Mouse (Mus musculus): Measurements from ENCODE around the gene Nop14. TPM values are rescaled to one million over a fixed set of nuclear protein-coding genes. Genes with fewer than 3 reads are reported as not detected.

Nop14 gene
- polyA plus RNA-seq, 1 experiment from 2014 or later: 31.7 TPM

DNA sequence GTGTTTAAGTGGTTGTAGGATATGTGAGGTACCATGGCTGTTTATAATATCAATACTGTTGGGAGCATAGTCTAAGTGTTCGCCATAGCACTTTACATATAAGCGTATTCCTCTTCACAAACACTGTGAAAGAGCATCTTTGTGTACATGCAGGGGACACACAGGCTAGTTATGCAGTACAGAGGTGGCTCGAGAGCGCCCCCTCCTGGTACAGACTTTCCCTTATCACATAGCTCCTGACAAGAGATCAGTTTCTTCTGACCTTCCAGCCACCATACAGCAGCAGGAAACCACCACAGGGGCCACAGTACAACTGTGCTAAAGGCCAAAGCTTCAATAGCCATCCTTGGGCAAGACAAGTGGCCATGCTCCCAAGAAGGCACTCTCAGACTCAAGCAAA, 12.4 kb downstream of the Nop14 start:
- H3K4me1 ChIP-seq: no peaks in the 10 kb centered on the region
- peaks cover 100% of the 10 kb centered on the region for H3K36me3 ChIP-seq (replicated peaks)
- no peaks in the 10 kb centered on the region for H3K27me3 ChIP-seq (ENCODE audit: poor library complexity, severe bottlenecking)
- peak; percentile 69 for DNase-seq (ENCODE audit: extremely low spot score, low spot score)
- H3K9me3 ChIP-seq: no peaks in the 10 kb centered on the region
- WGBS: 48% methylated on average over 4 of the region's 4 CpGs
- H3K27ac ChIP-seq: no peak overlapping the region
- H3K4me3 ChIP-seq: no peak overlapping the region

DNA sequence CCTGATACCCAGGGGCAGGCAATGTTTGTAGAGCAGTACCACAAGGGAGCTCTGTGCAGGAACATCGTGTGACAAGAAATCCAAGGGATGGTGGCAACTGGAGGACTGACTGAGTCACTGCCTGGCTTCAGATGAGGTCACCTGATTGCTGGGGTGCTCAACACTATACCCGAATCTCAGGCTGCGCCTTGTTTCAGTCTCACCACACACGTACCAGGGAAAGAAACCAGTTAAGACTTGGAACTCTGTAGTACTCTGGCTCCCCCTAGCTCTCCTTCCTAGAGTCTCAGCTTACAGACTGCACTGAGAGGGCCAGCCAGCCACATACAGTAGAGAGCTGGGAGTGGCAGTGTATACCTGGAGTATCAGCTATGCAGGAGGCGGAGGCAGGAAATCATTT, 17.0 kb downstream of the Nop14 start:
- 80% methylated on average over 5 of the region's 5 CpGs for WGBS
- Histone ChIP-seq H3K4me3 (no peak overlapping the region), H3K36me3 (replicated peaks) (peaks cover 95% of the 10 kb centered on the region), H3K27ac (no peak overlapping the region), H3K27me3 (ENCODE audit: poor library complexity, severe bottlenecking) (no peaks in the 10 kb centered on the region), H3K9me3 (no peaks in the 10 kb centered on the region), H3K4me1 (no peaks in the 10 kb centered on the region)
- DNase-seq (ENCODE audit: extremely low spot score, low spot score): no peak

DNA sequence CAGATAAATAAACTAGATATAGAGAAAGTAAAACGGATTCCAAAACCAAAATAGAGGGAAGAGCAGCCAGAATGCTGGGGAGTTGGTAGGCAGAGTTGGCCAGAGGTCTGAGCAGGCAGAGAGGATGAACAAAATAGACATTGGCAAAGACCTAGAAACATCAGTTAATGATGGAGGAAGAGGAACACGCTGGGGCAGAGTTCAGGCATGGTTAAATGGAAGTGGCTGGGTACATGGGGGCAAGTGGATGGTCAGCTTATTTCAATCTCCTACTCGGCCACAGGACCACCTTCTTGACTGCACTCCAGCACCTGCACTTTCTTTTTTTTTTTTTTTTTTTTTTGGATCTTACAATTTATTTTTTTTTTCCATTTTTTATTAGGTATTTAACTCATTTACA, 18.0 kb downstream of the Nop14 start:
- Histone ChIP-seq H3K4me3 (no peak overlapping the region), H3K9me3 (no peaks in the 10 kb centered on the region), H3K36me3 (replicated peaks) (peaks cover 91% of the 10 kb centered on the region), H3K4me1 (peaks cover 9% of the 10 kb centered on the region), H3K27ac (no peak overlapping the region), H3K27me3 (ENCODE audit: poor library complexity, severe bottlenecking) (no peaks in the 10 kb centered on the region)
- no peak for DNase-seq (ENCODE audit: extremely low spot score, low spot score)
- 90% methylated on average over 3 of the region's 3 CpGs for WGBS

DNA sequence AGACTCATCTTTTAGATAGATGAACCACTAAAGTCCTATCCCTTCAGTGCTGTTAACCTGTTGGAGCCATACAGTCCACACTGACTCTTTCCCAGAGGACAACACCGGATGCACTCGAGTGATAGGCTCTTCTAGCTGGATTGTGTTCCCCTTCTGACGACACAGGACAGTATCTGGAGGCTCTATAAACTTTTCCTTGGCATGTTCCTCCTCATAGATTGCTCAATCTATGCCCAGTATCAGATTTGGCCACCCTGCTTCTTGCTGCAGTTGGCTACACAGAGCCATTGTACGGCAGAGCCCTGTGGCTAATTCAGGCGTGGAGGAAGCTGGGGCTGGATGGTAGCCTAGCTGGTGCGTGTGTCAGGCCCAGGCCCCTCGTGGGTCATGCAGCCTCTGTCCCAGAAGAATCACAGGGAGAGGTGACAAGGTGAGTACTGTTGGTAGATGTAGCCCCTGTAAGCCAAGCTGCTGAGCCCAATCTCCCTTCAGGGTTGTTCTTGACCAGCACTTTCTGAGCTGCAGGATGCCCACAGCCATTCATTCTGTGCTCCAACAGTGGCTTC, 22.3 kb downstream of the Nop14 start:
- no peak for DNase-seq (ENCODE audit: extremely low spot score, low spot score)
- Histone ChIP-seq H3K4me3 (peak overlapping the region; percentile 65), H3K4me1 (peaks cover 31% of the 10 kb centered on the region), H3K27me3 (ENCODE audit: poor library complexity, severe bottlenecking) (no peaks in the 10 kb centered on the region), H3K36me3 (replicated peaks) (peaks cover 80% of the 10 kb centered on the region), H3K9me3 (no peaks in the 10 kb centered on the region), H3K27ac (peak overlapping the region; percentile 90; the same call in 1 of the 2 replicates)
- WGBS: 80% methylated on average over 7 of the region's 7 CpGs

DNA sequence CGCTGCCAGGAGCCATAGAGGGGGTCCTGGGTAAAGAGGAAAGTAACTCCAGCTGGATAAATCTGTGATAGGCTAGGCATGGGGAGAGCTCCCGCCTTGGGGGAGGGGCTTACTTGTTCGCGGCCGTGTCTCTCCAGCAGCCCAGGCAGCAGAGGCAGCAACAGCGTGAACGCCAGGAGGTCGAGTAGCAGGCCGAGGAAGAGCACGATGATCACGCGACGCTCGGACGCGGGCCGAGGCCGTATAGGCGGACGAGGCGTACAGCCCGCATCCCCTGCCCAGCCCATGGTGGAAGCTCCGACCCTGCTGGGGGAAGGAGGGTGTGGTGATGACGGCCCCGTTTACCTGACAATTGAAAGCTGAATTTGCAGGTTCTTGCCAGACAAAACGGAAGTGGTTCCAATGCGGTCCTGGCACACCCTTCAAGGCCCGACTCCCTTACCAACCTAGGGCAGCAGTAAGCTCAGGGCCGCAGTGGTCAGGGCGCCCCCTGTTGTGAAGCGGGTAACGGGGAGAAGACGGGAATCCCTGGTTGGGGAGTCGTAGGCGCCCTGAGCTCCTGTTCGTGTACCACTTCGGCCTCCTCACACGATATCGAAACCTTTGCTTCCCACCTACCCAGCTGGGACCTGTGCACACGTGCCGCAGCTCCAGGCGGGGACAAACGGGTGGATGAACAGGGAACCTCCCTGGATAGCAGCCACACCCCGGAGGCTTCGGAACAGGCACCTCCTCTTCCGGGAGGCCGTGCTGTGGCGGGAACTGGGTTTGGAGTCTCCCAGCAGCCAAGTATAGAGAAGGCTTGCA, 23.3 kb downstream of the Nop14 start, which contains the start of gene Mfsd10:
Gene Mfsd10 (minus strand): TSS at position 732 of the 807 bp plus-strand sequence.
- Histone ChIP-seq H3K4me3 (peak within 1 kb of the TSS; percentile 65), H3K9me3 (no peaks in the 10 kb centered on the region), H3K36me3 (replicated peaks) (peaks cover 85% of the 10 kb centered on the region), H3K4me1 (peaks cover 31% of the 10 kb centered on the region), H3K27ac (peak within 1 kb of the TSS; percentile 90), H3K27me3 (ENCODE audit: poor library complexity, severe bottlenecking) (no peaks in the 10 kb centered on the region)
- DNase-seq (ENCODE audit: extremely low spot score, low spot score): peak; percentile 78
- under 1% methylated on average over 48 of the region's 48 CpGs for WGBS

DNA sequence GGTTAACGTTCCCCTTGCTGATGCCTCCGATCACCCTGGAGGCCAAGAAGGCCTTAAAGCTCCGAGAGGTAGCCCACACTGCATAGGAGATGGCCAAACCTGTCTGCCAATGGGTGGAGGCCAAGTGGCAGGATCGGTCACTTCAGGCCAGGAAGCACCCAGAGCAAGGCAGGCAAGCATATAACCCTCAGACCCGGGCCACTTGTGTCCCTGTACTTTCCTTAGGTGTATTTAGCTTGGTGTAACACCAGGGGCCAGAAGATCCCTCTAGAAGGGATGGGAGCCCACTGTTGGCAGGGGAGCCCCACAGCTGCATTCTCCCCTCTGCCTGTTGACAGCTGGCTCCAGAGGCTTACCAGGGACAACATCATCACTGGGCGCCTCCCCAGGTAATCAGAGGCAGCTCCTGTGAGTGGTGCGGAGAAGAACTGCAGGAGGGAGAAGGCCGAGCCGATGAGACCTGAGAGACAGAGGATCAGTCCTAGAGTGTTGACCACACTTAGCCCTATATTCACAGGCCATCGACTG, 24.2 kb downstream of the Nop14 start:
- no peak for DNase-seq (ENCODE audit: extremely low spot score, low spot score)
- Histone ChIP-seq H3K36me3 (replicated peaks) (peaks cover 85% of the 10 kb centered on the region), H3K27me3 (ENCODE audit: poor library complexity, severe bottlenecking) (no peaks in the 10 kb centered on the region), H3K4me1 (peaks cover 31% of the 10 kb centered on the region), H3K9me3 (no peaks in the 10 kb centered on the region), H3K27ac (peak overlapping the region; percentile 90), H3K4me3 (peak overlapping the region; percentile 65)
- 64% methylated on average over 10 of the region's 10 CpGs for WGBS

DNA sequence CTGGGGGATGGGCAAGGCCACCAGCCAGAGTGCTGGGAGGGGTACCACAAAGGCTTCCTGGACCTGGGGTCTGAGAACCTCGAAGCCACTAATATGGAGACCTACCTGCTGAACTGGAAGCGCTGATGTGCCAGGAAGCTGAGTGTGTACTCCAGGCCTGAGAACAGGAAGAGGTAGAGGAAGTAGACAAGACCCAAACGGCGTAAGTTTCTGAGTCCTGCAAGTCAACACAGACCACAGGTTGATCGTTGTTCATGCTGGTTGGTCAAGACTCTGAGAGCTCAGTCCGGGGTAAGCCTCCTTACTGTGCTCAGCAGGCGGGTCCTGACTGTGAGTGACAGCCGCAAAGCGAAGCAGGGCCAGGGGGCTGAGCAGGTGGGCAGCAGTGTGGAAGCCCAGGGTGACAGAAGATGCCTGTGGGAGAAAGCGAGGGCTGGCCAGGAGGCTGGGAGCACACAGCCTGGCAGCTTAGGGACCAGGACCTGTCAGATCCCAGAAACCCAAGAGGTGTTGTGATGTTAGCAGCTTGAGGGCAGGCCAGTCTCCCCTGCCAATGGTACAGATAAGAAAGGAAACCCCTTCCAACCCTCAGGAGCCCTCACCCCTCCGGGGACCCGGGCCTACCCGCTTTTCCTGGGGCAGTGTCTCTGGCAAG, 25.1 kb downstream of the Nop14 start:
- H3K9me3 ChIP-seq: no peaks in the 10 kb centered on the region
- no peak overlapping the region; the same call in 1 of the 2 replicates for H3K27ac ChIP-seq
- H3K4me3 ChIP-seq: no peak overlapping the region
- H3K36me3 ChIP-seq (replicated peaks): peaks cover 85% of the 10 kb centered on the region
- no peaks in the 10 kb centered on the region for H3K27me3 ChIP-seq (ENCODE audit: poor library complexity, severe bottlenecking)
- DNase-seq (ENCODE audit: extremely low spot score, low spot score): no peak
- WGBS: 94% methylated on average over 13 of the region's 13 CpGs
- peaks cover 31% of the 10 kb centered on the region for H3K4me1 ChIP-seq

DNA sequence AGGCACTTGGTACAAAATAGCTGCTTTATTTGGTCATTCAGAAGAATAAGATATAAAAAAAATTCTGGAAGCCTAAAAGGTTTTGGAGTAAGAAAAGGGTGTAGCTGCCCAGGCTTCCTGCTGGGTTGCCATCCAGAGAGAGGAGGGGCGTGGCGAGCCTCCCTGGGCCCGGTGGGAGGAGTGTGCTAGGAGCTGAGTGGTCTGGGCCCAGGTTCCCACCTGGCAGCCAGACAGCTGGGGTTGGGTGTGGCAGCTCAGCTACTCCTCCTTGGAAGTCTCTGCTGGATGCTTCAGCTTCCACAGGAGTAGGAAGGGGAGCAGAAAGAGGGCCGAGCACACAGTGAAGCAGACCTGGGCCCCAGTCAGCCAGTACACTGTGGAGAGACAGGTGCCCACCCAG, 26.3 kb downstream of the Nop14 start:
- no peak overlapping the region for H3K4me3 ChIP-seq
- WGBS: 83% methylated on average over 4 of the region's 4 CpGs
- H3K9me3 ChIP-seq: no peaks in the 10 kb centered on the region
- peaks cover 31% of the 10 kb centered on the region for H3K4me1 ChIP-seq
- no peaks in the 10 kb centered on the region for H3K27me3 ChIP-seq (ENCODE audit: poor library complexity, severe bottlenecking)
- peaks cover 85% of the 10 kb centered on the region for H3K36me3 ChIP-seq (replicated peaks)
- no peak overlapping the region for H3K27ac ChIP-seq
- DNase-seq (ENCODE audit: extremely low spot score, low spot score): no peak

DNA sequence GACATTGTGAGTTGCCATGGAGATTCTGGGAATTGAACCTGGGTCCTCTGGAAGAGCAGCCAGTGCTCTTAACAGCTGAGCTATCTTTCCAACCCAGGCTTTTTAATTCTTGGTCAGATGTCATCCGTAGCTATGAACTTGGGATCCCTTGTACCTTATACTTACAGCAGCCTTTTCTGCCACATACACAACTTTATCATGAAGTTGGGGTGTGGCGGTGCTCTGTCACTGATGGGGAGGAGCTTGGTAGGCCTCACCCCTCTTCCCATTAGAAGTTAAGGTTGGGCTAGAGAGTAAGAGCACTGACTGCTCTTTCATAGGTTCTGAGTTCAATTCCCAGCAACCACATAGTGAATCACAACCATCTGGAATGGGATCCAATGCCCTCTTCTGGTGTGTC, 27.0 kb downstream of the Nop14 start:
- no peak overlapping the region for H3K27ac ChIP-seq
- no peak overlapping the region for H3K4me3 ChIP-seq
- 94% methylated on average over 2 of the region's 2 CpGs for WGBS
- H3K9me3 ChIP-seq: no peaks in the 10 kb centered on the region
- H3K4me1 ChIP-seq: peaks cover 31% of the 10 kb centered on the region
- DNase-seq (ENCODE audit: extremely low spot score, low spot score): no peak
- H3K27me3 ChIP-seq (ENCODE audit: poor library complexity, severe bottlenecking): no peaks in the 10 kb centered on the region
- H3K36me3 ChIP-seq (replicated peaks): peaks cover 85% of the 10 kb centered on the region

DNA sequence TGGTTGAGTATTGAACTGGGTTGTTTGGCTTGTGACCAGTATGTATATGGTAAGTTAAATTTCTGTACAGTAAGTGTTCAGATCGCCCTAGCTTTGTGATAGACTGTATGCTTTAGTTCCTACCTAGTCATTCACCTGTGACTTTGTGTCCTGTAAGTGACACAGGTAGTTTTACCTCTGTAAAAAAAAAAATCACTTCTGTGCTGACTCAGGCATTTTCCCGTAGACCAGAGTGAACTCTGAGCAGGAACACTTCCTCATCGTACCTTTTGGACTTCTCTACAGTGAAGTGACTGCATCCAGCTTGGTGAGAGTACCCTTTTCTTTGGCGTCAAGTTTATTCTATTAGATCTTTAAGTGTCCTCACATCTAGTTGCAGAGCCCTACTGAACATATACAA, 50.0 kb downstream of the Nop14 start:
- 96% methylated on average over 4 of the region's 4 CpGs for WGBS
- H3K36me3 ChIP-seq (replicated peaks): peaks cover 88% of the 10 kb centered on the region
- H3K9me3 ChIP-seq: no peaks in the 10 kb centered on the region

DNA sequence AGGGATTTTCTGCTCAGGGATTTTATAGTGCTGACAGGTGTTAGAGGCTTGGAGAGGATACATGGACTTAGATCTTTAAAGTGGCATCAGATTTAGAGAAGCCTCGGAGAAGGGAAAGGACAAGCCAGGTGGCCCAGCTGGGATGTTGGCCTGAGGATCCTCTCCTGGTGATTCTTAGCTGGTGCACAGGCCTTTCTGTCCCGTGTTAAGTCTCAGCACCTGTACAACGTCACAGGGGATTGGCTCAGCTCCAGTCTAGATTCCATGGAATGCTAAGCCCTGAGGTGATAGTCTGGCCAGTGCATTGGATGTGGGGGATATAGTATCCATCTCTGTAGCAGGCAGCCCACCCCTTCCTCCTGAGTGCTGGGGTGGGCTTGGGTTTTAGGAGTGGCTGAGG, 51.7 kb downstream of the Nop14 start:
- no peaks in the 10 kb centered on the region for H3K4me1 ChIP-seq
- peaks cover 78% of the 10 kb centered on the region for H3K36me3 ChIP-seq (replicated peaks)
- no peaks in the 10 kb centered on the region for H3K27me3 ChIP-seq (ENCODE audit: poor library complexity, severe bottlenecking)
- H3K9me3 ChIP-seq: no peaks in the 10 kb centered on the region
- no peak overlapping the region for H3K27ac ChIP-seq
- WGBS: 86% methylated on average over 3 of the region's 3 CpGs
- no peak overlapping the region for H3K4me3 ChIP-seq
- DNase-seq (ENCODE audit: extremely low spot score, low spot score): no peak

More for the DNA sequence above, 50.0 kb downstream of the Nop14 start:
- Histone ChIP-seq H3K4me3 (no peak overlapping the region), H3K27me3 (ENCODE audit: poor library complexity, severe bottlenecking) (no peaks in the 10 kb centered on the region), H3K4me1 (no peaks in the 10 kb centered on the region), H3K27ac (no peak overlapping the region)
- no peak for DNase-seq (ENCODE audit: extremely low spot score, low spot score)

DNA sequence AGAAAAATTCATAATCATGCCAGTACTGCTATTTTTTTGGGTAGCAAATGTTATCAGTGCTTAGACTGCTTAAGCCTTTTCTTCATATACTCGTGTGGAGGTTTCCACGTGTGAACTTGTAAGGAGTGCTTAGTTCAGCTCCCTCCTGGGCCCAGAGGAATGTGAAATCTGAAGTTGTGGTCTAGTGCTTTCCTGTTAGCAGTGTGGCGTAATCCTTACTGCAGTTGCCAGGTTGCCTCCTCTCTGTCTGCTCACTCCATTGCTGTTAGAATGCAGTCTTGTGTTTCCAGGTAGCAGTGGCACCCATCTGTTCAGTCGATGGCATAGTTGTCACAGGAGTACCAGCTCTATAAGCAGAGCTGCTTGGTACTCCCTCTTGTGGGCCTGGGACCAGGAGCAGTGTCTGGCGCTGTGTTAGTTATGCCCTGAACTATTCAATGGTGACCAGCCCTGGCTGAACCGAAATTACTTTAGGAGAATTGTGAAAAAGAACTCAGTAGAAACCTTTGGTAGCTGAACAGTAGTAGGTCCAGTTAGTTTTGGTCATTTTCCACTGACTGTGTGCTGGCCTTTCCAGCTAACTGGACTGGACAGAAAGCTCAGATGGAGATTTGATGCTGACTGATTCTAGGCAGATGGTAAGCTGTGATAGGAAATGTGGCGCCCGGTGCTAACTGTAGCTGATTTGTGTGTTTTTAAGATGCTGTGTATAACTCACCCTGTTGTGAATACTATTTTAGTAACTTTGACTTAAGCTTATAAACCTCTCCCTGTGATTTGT, 52.7 kb downstream of the Nop14 start:
- no peaks in the 10 kb centered on the region for H3K9me3 ChIP-seq
- H3K27ac ChIP-seq: no peak overlapping the region
- H3K36me3 ChIP-seq (replicated peaks): peaks cover 80% of the 10 kb centered on the region
- H3K27me3 ChIP-seq (ENCODE audit: poor library complexity, severe bottlenecking): no peaks in the 10 kb centered on the region
- H3K4me3 ChIP-seq: no peak overlapping the region
- WGBS: 91% methylated on average over 8 of the region's 8 CpGs
- H3K4me1 ChIP-seq: no peaks in the 10 kb centered on the region
- no peak for DNase-seq (ENCODE audit: extremely low spot score, low spot score)

Data from forebrain, embryonic 10.5 days (tissue).